In the genomic region with DNA sequence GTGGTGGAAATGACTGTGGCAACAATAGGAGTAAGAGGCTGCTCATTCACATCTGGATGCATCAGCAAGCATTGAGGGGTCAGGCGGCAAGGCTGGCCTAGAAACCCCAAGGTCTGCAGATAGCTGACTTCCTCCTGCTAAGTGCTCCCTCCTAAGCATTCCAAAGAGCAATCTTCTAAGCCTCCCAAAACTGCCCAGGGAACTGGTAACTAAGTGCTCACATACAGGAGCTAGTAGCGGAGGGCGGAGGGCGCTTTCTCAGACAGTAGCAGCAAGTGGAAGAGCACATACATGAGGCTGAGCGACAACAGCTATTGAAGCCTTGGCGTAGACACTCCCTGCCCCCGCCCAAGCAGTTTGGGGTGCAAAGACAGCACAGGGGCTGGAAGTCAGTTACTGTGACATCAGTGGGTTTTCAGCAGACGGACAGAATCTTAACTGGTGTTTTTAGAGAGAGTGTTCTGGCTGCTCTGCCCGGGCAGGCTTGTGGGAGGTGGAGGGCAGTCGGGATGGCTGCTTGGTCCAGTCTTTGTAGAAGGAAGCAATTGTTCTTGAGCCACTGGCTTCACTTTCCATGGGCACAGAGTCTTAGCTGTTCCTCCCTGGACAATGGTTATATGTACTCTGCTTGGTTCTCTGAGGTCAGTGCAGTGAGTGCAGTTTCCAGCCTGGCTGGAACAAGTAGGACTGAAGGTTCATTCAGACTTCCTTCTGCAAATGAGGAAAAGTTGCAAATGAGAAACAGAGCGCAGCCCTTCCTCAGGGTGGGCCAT, we compare ENCODE assay signal across 9 mouse cellular contexts. TPM values are rescaled to one million over a fixed set of nuclear protein-coding genes. Genes with fewer than 3 reads are reported as not detected.
DNase-seq lines count a peak whose midpoint lies in the region; ATAC-seq and TF ChIP-seq lines count a peak whose summit lies in the region.
"Had no signal": no experiment of that assay in that cellular context is flagged by ENCODE, and none has a peak within 500 bp of the region (broad histone marks: within the 10 kb centered on the region; RNA-seq: fewer than 3 reads in every experiment).

No protein-coding gene starts in this region.

- H3K4me1 ChIP-seq in kidney, postnatal 0 days (replicated peaks; ENCODE audit: insufficient read depth, low read length), result peaks cover 7% of the 10 kb centered on the region; the same call in 1 of the 2 replicates
- H3K4me1 ChIP-seq in embryonic facial prominence, embryonic 12.5 days, result peaks cover 10% of the 10 kb centered on the region
- peaks cover 7% of the 10 kb centered on the region for H3K4me1 ChIP-seq in hindbrain, embryonic 16.5 days (ENCODE audit: control insufficient read depth, insufficient read depth, low read depth, low read length)
- peaks cover 13% of the 10 kb centered on the region for H3K4me1 ChIP-seq in liver, postnatal 0 days (ENCODE audit: insufficient read depth)

- 0 out of 2 replicates have a peak overlapping the region, but pooled peaks have one; percentile 19 for H3K27ac ChIP-seq in kidney, postnatal 0 days
- H3K27ac ChIP-seq in embryonic facial prominence, embryonic 12.5 days, result 0 out of 2 replicates have a peak overlapping the region, but pooled peaks have one; percentile 60
- peak overlapping the region; percentile 70 for H3K27ac ChIP-seq in hindbrain, embryonic 16.5 days (ENCODE audit: low read depth, low read length)
- peak overlapping the region; percentile 26; the same call in 1 of the 2 replicates for H3K27ac ChIP-seq in liver, postnatal 0 days (ENCODE audit: low read depth)
- H3K27ac ChIP-seq: macrophage had no signal

- H3K4me2 ChIP-seq in kidney, postnatal 0 days (ENCODE audit: low read length), result no peak overlapping the region
- no peak overlapping the region for H3K4me2 ChIP-seq in embryonic facial prominence, embryonic 12.5 days (replicated peaks)
- H3K4me2 ChIP-seq in hindbrain, embryonic 16.5 days (ENCODE audit: low read length), result peak overlapping the region; percentile 10; the same call in 1 of the 2 replicates
- H3K4me2 ChIP-seq in liver, postnatal 0 days (ENCODE audit: low read depth, low read length), result no peak overlapping the region

- H3K27me3 ChIP-seq in kidney, postnatal 0 days (ENCODE audit: insufficient read depth, low read length), result no peaks in the 10 kb centered on the region
- no peaks in the 10 kb centered on the region for H3K27me3 ChIP-seq in embryonic facial prominence, embryonic 12.5 days
- H3K27me3 ChIP-seq in hindbrain, embryonic 16.5 days (replicated peaks; ENCODE audit: control insufficient read depth, insufficient read depth, low read length), result no peaks in the 10 kb centered on the region
- no peaks in the 10 kb centered on the region for H3K27me3 ChIP-seq in liver, postnatal 0 days (ENCODE audit: insufficient read depth, low read length)

- H3K9me3 ChIP-seq in kidney, postnatal 0 days (replicated peaks; ENCODE audit: low read length), result no peaks in the 10 kb centered on the region
- no peaks in the 10 kb centered on the region for H3K9me3 ChIP-seq in embryonic facial prominence, embryonic 12.5 days
- no peaks in the 10 kb centered on the region for H3K9me3 ChIP-seq in hindbrain, embryonic 16.5 days (ENCODE audit: control insufficient read depth, low read length)
- H3K9me3 ChIP-seq in liver, postnatal 0 days (ENCODE audit: low read length), result no peaks in the 10 kb centered on the region

- H3K4me3 ChIP-seq in kidney, postnatal 0 days (replicated peaks; ENCODE audit: low read depth, low read length), result no peak overlapping the region
- no peak overlapping the region for H3K4me3 ChIP-seq in embryonic facial prominence, embryonic 12.5 days
- H3K4me3 ChIP-seq in hindbrain, embryonic 16.5 days (ENCODE audit: low read length), result no peak overlapping the region
- no peak overlapping the region for H3K4me3 ChIP-seq in liver, postnatal 0 days (ENCODE audit: low read depth, low read length)

- H3K36me3 ChIP-seq in kidney, postnatal 0 days (ENCODE audit: insufficient read depth, low read length), result no peaks in the 10 kb centered on the region; the same call in 1 of the 2 replicates
- no peaks in the 10 kb centered on the region for H3K36me3 ChIP-seq in embryonic facial prominence, embryonic 12.5 days
- no peaks in the 10 kb centered on the region for H3K36me3 ChIP-seq in hindbrain, embryonic 16.5 days (ENCODE audit: control insufficient read depth, insufficient read depth, low read length)
- peaks cover 18% of the 10 kb centered on the region for H3K36me3 ChIP-seq in liver, postnatal 0 days (replicated peaks; ENCODE audit: insufficient read depth, low read length)

- 75% methylated on average over 11 of the region's 11 CpGs for WGBS in kidney, postnatal 0 days
- 53% methylated on average over 11 of the region's 11 CpGs for WGBS in embryonic facial prominence, embryonic 12.5 days
- WGBS in hindbrain, embryonic 16.5 days, result 46% methylated on average over 11 of the region's 11 CpGs
- 61% methylated on average over 11 of the region's 11 CpGs for WGBS in liver, postnatal 0 days (ENCODE audit: insufficient replicate concordance)

- no peak overlapping the region for H3K9ac ChIP-seq in kidney, postnatal 0 days (ENCODE audit: low read depth, low read length)
- H3K9ac ChIP-seq in embryonic facial prominence, embryonic 12.5 days, result no peak overlapping the region
- no peak overlapping the region for H3K9ac ChIP-seq in hindbrain, embryonic 16.5 days (ENCODE audit: low read depth, low read length)
- no peak overlapping the region for H3K9ac ChIP-seq in liver, postnatal 0 days (replicated peaks)

- ATAC-seq in kidney, postnatal 0 days (replicated peaks; ENCODE audit: low FRiP score, low read depth), result no peak
- ATAC-seq in embryonic facial prominence, embryonic 12.5 days (ENCODE audit: insufficient number of reproducible peaks, insufficient read depth, low FRiP score, low TSS enrichment), result peak; percentile 10; the same call in 1 of the 2 replicates
- peak; percentile 92 for ATAC-seq in hindbrain, embryonic 16.5 days
- peak; percentile 40; the same call in 1 of the 2 replicates for ATAC-seq in liver, postnatal 0 days

- DNase-seq in kidney, postnatal 0 days (ENCODE audit: low spot score), result no peak
- no peak for DNase-seq in kidney, postnatal 36 days
- no peak for DNase-seq in liver, postnatal 0 days
- DNase-seq in spleen, adult 12 weeks (ENCODE audit: low spot score), result no peak
- DNase-seq in kidney, postnatal 14 days, result no peak
- no peak for DNase-seq in thymus, postnatal 0 days (ENCODE audit: low spot score)

- TF ChIP-seq CTCF in kidney, postnatal 0 days (IDR thresholded peaks at IDR 0.05; ENCODE audit: low read depth), result no peak
- no peak for TF ChIP-seq CTCF in liver, postnatal 0 days (IDR thresholded peaks at IDR 0.05; ENCODE audit: low read depth)

- TF ChIP-seq EP300 in liver, postnatal 0 days (IDR thresholded peaks at IDR 0.05; ENCODE audit: low read depth), result no peak

RNA-seq across cellular contexts. Expression of gene Irf2, which starts 30.1 kb away (rescaled TPM):
- 28.1 and 30.6 TPM in 2 replicates for polyA plus RNA-seq in kidney, postnatal 0 days (2015; fragmentation: Nextera tagmentation; extraction: Ambion mirVana)
- 14.7 and 18.4 TPM in 2 replicates for polyA plus RNA-seq in embryonic facial prominence, embryonic 12.5 days (2016; fragmentation: Nextera tagmentation; extraction: Ambion mirVana)
- polyA plus RNA-seq in hindbrain, embryonic 16.5 days (2015; fragmentation: Nextera tagmentation; extraction: Ambion mirVana), result 11.1 TPM in 2 replicates
- polyA plus RNA-seq in liver, postnatal 0 days (2015; fragmentation: Nextera tagmentation; extraction: Ambion mirVana), result 23.1 and 24.3 TPM in 2 replicates
- polyA plus RNA-seq in thymus, postnatal 0 days (2015; fragmentation: Nextera tagmentation; extraction: Ambion mirVana), result 54.9 and 57.8 TPM in 2 replicates

Comparison
In these comparisons a context has a peak if more than half of its experiments do, and no peak if none do; other contexts are left out.
1. H3K27ac ChIP-seq: peak in every context shown above with its lines; median percentile 70 in hindbrain, embryonic 16.5 days; 60 in embryonic facial prominence, embryonic 12.5 days; 26 in liver, postnatal 0 days; 19 in kidney, postnatal 0 days.